In the genomic region with DNA sequence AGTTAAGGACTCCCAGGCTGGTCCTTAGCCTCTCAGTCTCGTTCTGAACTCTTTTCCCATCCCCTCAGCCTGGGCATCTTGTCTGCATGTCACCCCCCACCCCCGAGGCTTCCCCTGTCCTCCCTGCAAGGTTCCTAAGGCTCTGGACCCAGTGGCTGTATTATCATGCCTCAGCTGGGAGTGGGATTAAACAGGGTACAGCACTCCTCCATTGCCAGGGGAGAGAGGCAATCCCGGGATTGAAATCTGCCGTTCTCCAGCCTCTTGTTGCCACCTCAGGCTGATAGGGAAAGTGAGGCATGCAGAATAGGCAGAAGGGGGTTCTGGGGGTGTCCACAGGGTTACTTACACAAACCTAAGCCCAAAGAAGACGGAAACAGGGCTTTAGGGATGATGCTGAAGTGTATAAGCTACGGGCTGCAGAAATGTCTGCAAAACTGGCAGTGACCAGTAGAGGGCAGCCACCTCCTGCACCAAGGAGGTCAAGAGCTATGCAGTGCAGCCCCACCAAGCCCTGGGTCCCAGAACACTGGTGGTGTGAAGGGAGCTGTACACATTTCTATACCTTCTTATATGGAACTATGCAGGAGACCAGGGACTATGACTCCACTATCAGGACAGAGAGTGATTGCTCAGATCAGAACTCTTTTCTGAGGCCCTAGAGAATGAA, we compare ENCODE assay signal across 8 mouse cellular contexts. TPM values are rescaled to one million over a fixed set of nuclear protein-coding genes. Genes with fewer than 3 reads are reported as not detected.
DNase-seq lines count a peak whose midpoint lies in the region; TF ChIP-seq lines count a peak whose summit lies in the region.

No protein-coding gene starts in this region.

- H3K4me3 ChIP-seq in bone marrow macrophage, adult 2 months (ENCODE audit: insufficient read depth, low read length), result no peak overlapping the region
- H3K4me3 ChIP-seq in forebrain, embryonic 10.5 days, result no peak overlapping the region
- no peak overlapping the region for H3K4me3 ChIP-seq in liver, adult 2 months (ENCODE audit: insufficient read depth, low read depth, low read length)

- no peak overlapping the region for H3K9ac ChIP-seq in liver, adult 2 months (ENCODE audit: low read depth, low read length)

- no peak for TF ChIP-seq POLR2A in bone marrow macrophage, adult 2 months (IDR thresholded peaks at IDR 0.05; ENCODE audit: borderline replicate concordance, low read depth, low read length)
- TF ChIP-seq POLR2A in liver, adult 2 months (IDR thresholded peaks at IDR 0.05; ENCODE audit: extremely low read depth, insufficient read depth, low read length), result no peak

- no peaks in the 10 kb centered on the region for H3K79me2 ChIP-seq in liver, adult 2 months (ENCODE audit: control insufficient read depth, insufficient read depth, low read length)

- H3K27me3 ChIP-seq in forebrain, embryonic 10.5 days (ENCODE audit: poor library complexity, severe bottlenecking), result no peaks in the 10 kb centered on the region
- H3K27me3 ChIP-seq in liver, adult 2 months (ENCODE audit: control insufficient read depth, insufficient read depth, low read length), result no peaks in the 10 kb centered on the region

- H3K4me1 ChIP-seq in bone marrow macrophage, adult 2 months (ENCODE audit: control insufficient read depth, insufficient read depth, low read length), result no peaks in the 10 kb centered on the region
- H3K4me1 ChIP-seq in forebrain, embryonic 10.5 days, result no peaks in the 10 kb centered on the region
- H3K4me1 ChIP-seq in liver, adult 2 months (ENCODE audit: control insufficient read depth, insufficient read depth, low read length), result no peaks in the 10 kb centered on the region

- H3K36me3 ChIP-seq in forebrain, embryonic 10.5 days (replicated peaks), result peaks cover 62% of the 10 kb centered on the region
- no peaks in the 10 kb centered on the region for H3K36me3 ChIP-seq in liver, adult 2 months (ENCODE audit: control insufficient read depth, insufficient read depth, low read length)

- WGBS in forebrain, embryonic 10.5 days, result 80% methylated on average over 6 of the region's 6 CpGs
- WGBS in liver, adult 2 months, result 62% methylated on average over 6 of the region's 6 CpGs

- H3K27ac ChIP-seq in bone marrow macrophage, adult 2 months (ENCODE audit: insufficient read depth, low read depth, low read length), result no peak overlapping the region
- no peak overlapping the region for H3K27ac ChIP-seq in forebrain, embryonic 10.5 days
- no peak overlapping the region for H3K27ac ChIP-seq in liver, adult 2 months (replicated peaks; ENCODE audit: insufficient read depth, low read depth, low read length)

- H3K9me3 ChIP-seq in forebrain, embryonic 10.5 days, result no peaks in the 10 kb centered on the region

- DNase-seq in right cerebral cortex, adult 18-20 months, result peak; percentile 50
- no peak for DNase-seq in right cerebral cortex, postnatal 25 days
- peak; percentile 71 for DNase-seq in forebrain, embryonic 10.5 days (ENCODE audit: extremely low spot score, low spot score)
- peak; percentile 69 for DNase-seq in induced T-regulatory cell, adult 2 months (ENCODE audit: low read depth)
- DNase-seq in liver, adult 2 months (ENCODE audit: extremely low read depth, low read depth, low spot score), result peak; percentile 26
- DNase-seq in neural tube, embryonic 10.5 days (ENCODE audit: extremely low spot score, low spot score), result peak; percentile 77
- peak; percentile 48 for DNase-seq in thymus, postnatal 25 days

- TF ChIP-seq CTCF in bone marrow macrophage, adult 2 months (IDR thresholded peaks at IDR 0.05; ENCODE audit: low read depth, low read length), result peak; percentile 74
- peak; percentile 91 for TF ChIP-seq CTCF in liver, adult 2 months (IDR thresholded peaks at IDR 0.05; ENCODE audit: low read depth, low read length)

RNA-seq across cellular contexts. Expression of a gene that starts 38.4 kb away (rescaled TPM):
- polyA plus RNA-seq in bone marrow macrophage, adult 2 months (2012; ENCODE audit: insufficient read depth, insufficient read length, missing spikeins), result not detected in 2 replicates
- 17.2 and 20.6 TPM in 2 replicates for polyA plus RNA-seq in forebrain, embryonic 10.5 days (2016; fragmentation: Nextera tagmentation; extraction: Ambion mirVana)
- 3.0 and 3.6 TPM in 2 replicates for total RNA-seq in liver, adult 2 months (2014; rRNA removed)
- polyA plus RNA-seq in liver, adult 2 months (2012; rRNA removed), result 2.1 and 2.4 TPM in 2 replicates
